Mouse (Mus musculus) hindbrain, postnatal 0 days (tissue): Measurements from ENCODE around the gene Pde4d. TPM values are rescaled to one million over a fixed set of nuclear protein-coding genes. Genes with fewer than 3 reads are reported as not detected.

ENCODE experiments used
- ATAC-seq: fragments of 200-750 bp; cut with Nextera tagmentation; 2 replicates; pipeline ENCODE4 v1.8.0; 2017; ENCODE audit warnings: mild to moderate bottlenecking, moderate TSS enrichment, moderate library complexity
- DNase-seq: peaks from one replicate; pipeline ENCODE4 v3.0.0-alpha.2; 2015; ENCODE audit warnings: low spot score
- H3K27ac ChIP-seq: fragments of 300-500 bp; sonication (generic); 2 replicates; pipeline ENCODE4 v1.5.1; 2014; ENCODE audit warnings: mild to moderate bottlenecking
- H3K27me3 ChIP-seq: fragments of 300-500 bp; sonication (generic); 2 replicates; pipeline ENCODE4 v1.6.1; 2014; ENCODE audit warnings: low read length, mixed read lengths; ENCODE audit not compliant: insufficient read depth
- H3K36me3 ChIP-seq: fragments of 300-500 bp; sonication (generic); 2 replicates; pipeline ENCODE4 v1.6.1; 2014; ENCODE audit warnings: low read length, mixed read lengths; ENCODE audit not compliant: insufficient read depth
- H3K4me1 ChIP-seq: fragments of 300-500 bp; sonication (generic); 2 replicates; pipeline ENCODE4 v1.6.1; 2014; ENCODE audit warnings: antibody characterized with exemption, low read length, mixed read lengths; ENCODE audit not compliant: insufficient read depth
- H3K4me2 ChIP-seq: fragments of 300-500 bp; sonication (generic); 2 replicates; pipeline ENCODE4 v1.6.1; 2014; ENCODE audit warnings: low read depth, mild to moderate bottlenecking, low read length, moderate library complexity, mixed read lengths
- H3K4me3 ChIP-seq: fragments of 300-500 bp; sonication (generic); 2 replicates; pipeline ENCODE4 v1.5.1; 2014; ENCODE audit warnings: low read length
- H3K9ac ChIP-seq: fragments of 300-500 bp; sonication (generic); replicated peaks from 2 replicates; pipeline ENCODE4 v1.6.1; 2014; ENCODE audit warnings: mild to moderate bottlenecking, low read length, moderate library complexity, mixed read lengths
- H3K9me3 ChIP-seq: fragments of 300-500 bp; sonication (generic); 2 replicates; pipeline ENCODE4 v1.6.1; 2016; ENCODE audit warnings: low read length, mixed read lengths
- CTCF ChIP-seq: IDR thresholded peaks from 2 replicates; pipeline ENCODE4 v1.5.1; 2016; ENCODE audit warnings: antibody characterized with exemption, control low read depth, low read depth
- WGBS: fragments of 180-500 bp; shearing (Covaris S2); extraction: QIAGEN DNeasy Blood & Tissue Kit; methylation state at CpG from one replicate; pipeline ENCODE4 v1.1.7; 2014; 5-methylcytosine and 5-hydroxymethylcytosine counted together
- polyA plus RNA-seq: library from polyadenylated mRNA; unstranded; fragments of >200 nt; fragmentation: Nextera tagmentation; extraction: Ambion mirVana; gene quantifications from 2 replicates; pipeline ENCODE4 v1.2.1, GENCODE M21; 2015
- total RNA-seq: library from RNA; depleted of rRNA; stranded (reverse); fragments of >200 nt; gene quantifications from 2 replicates; pipeline ENCODE4 v1.2.3, GENCODE M21; 2014

Pde4d gene
- total and polyA plus RNA-seq, 2 experiments from 2014 or later, result 19.3 to 77.1 TPM

DNA sequence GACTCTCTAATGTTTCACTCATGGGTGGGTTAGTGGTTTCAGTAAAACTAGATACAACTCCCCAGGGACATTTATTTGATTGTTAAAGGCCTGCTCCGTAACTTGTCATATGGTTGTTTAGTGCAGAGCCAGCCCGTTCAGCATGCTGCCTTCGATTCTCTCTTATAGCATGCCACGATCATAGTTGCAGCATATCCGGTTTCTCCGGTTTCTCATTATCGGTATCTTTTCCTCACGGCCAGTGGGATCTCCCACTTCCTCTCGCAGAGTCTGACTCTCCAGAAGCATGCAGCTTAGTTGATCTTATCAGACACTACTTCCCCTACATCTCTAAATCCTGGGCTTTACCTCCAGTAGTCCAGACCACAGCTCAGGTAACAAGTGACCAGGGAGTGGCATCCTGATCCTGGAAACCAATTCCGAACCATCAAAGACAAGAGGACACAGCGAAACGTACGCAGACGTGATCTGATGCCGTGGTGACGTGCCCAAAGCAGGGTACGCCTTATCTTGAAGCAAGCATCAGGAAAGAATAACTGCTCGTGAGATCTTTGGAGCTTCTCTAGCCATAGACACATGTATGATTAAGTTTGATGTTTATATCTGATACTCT lies 782.2 kb downstream of the Pde4d start:
- TF ChIP-seq CTCF, result no peak
- DNase-seq (no peak), ATAC-seq (no peak)
- Histone ChIP-seq H3K36me3 (no peaks in the 10 kb centered on the region), H3K9ac (no peak overlapping the region), H3K4me1 (peaks cover 5% of the 10 kb centered on the region), H3K4me2 (no peak overlapping the region), H3K9me3 (no peaks in the 10 kb centered on the region), H3K4me3 (no peak overlapping the region), H3K27ac (no peak overlapping the region), H3K27me3 (no peaks in the 10 kb centered on the region)
- 81% methylated on average over 18 of the region's 18 CpGs for WGBS

DNA sequence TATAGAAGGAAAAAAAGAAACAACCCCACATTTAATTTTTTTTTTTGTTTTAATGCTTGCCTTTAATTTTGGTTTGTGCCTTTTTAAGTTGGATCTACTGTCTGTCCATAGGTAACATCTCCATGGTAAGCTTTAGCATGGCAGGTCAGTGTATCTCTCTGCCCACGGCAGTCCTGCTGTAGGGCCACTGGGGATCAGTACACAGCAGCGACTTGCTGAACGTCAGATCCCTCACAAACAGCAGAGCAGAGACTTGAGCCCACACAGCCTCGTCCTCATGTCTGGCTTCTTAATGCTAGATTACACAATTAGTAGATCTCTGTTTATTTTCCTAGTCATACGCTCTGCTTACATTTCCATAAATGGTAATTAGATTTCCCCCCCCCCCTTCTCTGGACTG lies 782.8 kb downstream of the Pde4d start:
- Histone ChIP-seq H3K27ac (no peak overlapping the region), H3K36me3 (no peaks in the 10 kb centered on the region), H3K4me1 (peaks cover 5% of the 10 kb centered on the region), H3K9me3 (no peaks in the 10 kb centered on the region), H3K4me2 (no peak overlapping the region), H3K27me3 (no peaks in the 10 kb centered on the region), H3K9ac (no peak overlapping the region), H3K4me3 (no peak overlapping the region)
- TF ChIP-seq CTCF, result no peak
- no peak for DNase-seq
- ATAC-seq, result no peak
- 69% methylated on average over 5 of the region's 5 CpGs for WGBS

DNA sequence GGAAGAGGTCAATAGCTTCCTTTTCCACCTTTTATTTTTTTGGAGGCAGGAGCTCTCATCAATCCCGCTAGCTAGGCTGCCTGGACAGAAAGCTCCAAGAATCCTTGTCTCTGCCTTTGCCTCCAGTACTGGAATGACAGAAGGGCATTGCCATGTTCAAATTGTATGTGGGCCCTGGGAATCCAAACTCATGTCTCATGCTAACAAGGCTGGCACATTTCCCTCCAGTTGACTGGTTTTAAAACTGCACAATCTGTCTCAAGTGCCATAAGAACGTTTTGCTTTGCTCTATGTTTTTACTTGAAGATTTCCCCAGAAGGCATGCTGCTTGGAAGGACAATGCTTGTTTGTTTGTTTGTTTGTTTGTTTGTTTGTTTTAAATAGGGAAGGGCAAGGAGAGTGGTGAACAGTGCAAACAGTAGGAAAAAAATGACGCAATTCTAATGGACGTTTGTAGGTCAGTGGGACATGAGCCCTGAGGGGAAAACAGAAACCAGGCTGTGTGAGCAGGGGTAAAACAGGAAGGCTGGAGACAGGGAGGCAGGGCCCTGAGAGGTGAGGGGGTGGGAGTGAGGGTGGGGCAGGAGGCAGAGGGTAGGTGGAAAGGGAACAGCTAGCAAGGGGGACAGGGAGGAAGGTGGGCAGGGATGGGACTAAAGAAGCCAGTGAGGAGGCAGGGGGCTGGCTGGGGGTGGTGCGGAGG lies 784.3 kb downstream of the Pde4d start:
- Histone ChIP-seq H3K27me3 (no peaks in the 10 kb centered on the region), H3K4me1 (peaks cover 5% of the 10 kb centered on the region), H3K9me3 (no peaks in the 10 kb centered on the region), H3K4me3 (no peak overlapping the region), H3K4me2 (no peak overlapping the region), H3K9ac (no peak overlapping the region), H3K36me3 (no peaks in the 10 kb centered on the region), H3K27ac (no peak overlapping the region)
- 42% methylated on average over 5 of the region's 5 CpGs for WGBS
- DNase-seq (no peak), ATAC-seq (no peak)
- TF ChIP-seq CTCF, result no peak

DNA sequence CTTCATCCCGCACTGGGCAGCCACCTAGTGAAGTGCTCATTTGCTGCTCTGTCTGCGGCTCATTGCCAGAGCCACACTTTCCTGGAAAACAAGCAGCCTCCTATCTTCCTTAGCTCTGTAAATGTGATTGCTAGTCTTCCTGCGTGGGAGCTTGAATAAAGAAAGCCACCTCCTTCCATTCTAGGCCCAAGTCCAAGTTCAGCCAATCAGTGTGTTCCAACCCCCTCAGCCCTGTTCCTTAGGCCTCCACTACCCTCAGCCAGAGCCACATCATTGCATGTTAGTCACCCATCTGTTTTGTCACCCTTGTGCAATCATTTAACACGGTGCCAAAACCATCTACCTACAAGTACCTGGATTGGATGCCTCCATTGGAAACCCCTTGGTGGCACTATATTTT lies 786.3 kb downstream of the Pde4d start:
- 68% methylated on average over 4 of the region's 4 CpGs for WGBS
- Histone ChIP-seq H3K4me3 (no peak overlapping the region), H3K4me1 (peaks cover 5% of the 10 kb centered on the region), H3K27me3 (no peaks in the 10 kb centered on the region), H3K9ac (no peak overlapping the region), H3K4me2 (no peak overlapping the region), H3K9me3 (no peaks in the 10 kb centered on the region), H3K36me3 (no peaks in the 10 kb centered on the region), H3K27ac (no peak overlapping the region)
- DNase-seq (no peak), ATAC-seq (no peak)
- no peak for TF ChIP-seq CTCF

DNA sequence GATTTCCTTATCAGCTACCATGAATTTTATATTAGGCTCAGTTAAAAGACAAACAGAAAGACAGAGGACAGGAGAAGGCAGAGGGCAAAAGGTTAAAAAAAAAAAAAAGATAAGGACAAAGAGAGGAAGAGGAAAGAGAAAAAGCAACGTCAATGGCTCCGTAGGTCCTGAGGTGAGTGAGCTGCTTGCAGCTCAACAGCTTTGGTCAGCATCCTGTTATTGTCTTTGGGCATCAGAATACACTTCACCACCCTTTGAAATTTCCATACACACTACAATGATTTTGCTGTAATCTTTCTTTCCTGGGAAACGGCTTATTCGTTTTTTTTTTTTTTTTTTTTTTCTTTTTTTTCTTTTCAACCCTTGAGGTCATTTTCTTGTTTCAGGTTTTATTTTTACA lies 788.9 kb downstream of the Pde4d start:
- no peak overlapping the region for H3K4me3 ChIP-seq
- H3K9ac ChIP-seq, result no peak overlapping the region
- no peak overlapping the region for H3K27ac ChIP-seq
- no peak for TF ChIP-seq CTCF
- H3K4me1 ChIP-seq, result peaks cover 5% of the 10 kb centered on the region
- H3K36me3 ChIP-seq, result no peaks in the 10 kb centered on the region
- DNase-seq, result no peak
- no peak for ATAC-seq
- H3K9me3 ChIP-seq, result no peaks in the 10 kb centered on the region
- 56% methylated on average over 4 of the region's 4 CpGs for WGBS
- H3K4me2 ChIP-seq, result no peak overlapping the region
- H3K27me3 ChIP-seq, result no peaks in the 10 kb centered on the region

DNA sequence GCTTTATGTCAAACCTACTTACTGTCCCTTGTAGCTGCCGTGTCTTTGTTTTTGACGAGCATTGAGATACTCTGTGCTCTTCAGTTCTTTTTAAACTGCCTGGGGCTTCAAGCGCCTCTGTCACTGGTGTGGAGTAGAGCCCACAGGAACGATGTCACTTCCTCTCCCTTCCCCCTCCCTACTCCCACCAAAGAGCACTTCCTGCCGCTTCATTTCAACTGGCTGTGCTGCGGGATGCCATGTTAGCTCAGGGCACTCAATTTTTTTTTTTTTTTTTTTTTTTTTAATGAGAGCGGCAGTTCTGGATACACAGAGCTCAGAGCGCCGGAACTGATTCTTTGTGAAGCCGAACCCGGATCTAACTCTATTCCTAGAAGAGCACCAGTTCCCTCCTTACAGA lies 789.5 kb downstream of the Pde4d start:
- WGBS, result 59% methylated on average over 11 of the region's 11 CpGs
- Histone ChIP-seq H3K9me3 (no peaks in the 10 kb centered on the region), H3K4me3 (no peak overlapping the region), H3K36me3 (no peaks in the 10 kb centered on the region), H3K4me1 (peaks cover 2% of the 10 kb centered on the region; the same call in 1 of the 2 replicates), H3K4me2 (peak overlapping the region; percentile 21; the same call in 1 of the 2 replicates), H3K9ac (no peak overlapping the region), H3K27me3 (no peaks in the 10 kb centered on the region), H3K27ac (no peak overlapping the region)
- no peak for TF ChIP-seq CTCF
- peak; percentile 67 for DNase-seq
- ATAC-seq, result peak; percentile 85

DNA sequence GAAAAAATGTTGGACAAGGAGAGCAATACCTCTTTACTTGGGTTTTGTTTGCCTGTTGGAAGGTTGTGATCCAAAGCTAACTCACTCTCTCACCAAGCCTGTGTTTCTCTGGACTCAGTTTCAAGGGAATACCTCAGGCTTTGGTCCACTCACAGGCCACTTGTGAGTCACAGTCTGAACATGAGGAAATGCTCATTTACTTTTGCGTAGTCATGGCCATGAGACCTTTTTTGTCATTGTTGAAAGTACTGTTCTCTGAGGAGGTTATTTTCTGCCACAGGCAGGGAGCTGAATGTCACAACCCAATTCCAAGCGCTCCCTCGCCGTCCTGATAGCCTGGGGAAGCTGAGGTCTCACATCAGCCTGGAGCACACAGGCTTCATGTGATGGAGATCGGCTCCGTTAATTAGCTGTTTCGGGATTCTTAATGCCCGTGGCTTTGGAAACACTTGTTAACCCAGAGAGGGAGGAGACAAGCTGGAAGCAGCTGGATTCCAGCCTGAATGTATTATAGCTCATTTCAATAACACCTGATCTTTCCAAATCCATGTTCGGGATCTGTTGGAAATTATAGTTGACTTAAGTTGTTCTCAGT lies 792.8 kb downstream of the Pde4d start:
- Histone ChIP-seq H3K4me3 (no peak overlapping the region), H3K9me3 (no peaks in the 10 kb centered on the region), H3K36me3 (no peaks in the 10 kb centered on the region), H3K4me2 (no peak overlapping the region), H3K4me1 (no peaks in the 10 kb centered on the region), H3K27ac (no peak overlapping the region), H3K27me3 (no peaks in the 10 kb centered on the region), H3K9ac (no peak overlapping the region)
- WGBS, result 46% methylated on average over 9 of the region's 9 CpGs
- no peak for DNase-seq
- ATAC-seq, result no peak
- TF ChIP-seq CTCF, result no peak
